Mouse (Mus musculus) cerebellum, postnatal 4 days (tissue): ENCODE data around the gene Spindoc.

Experiments
- DNase-seq, 2 experiments: peaks; one replicate each; pipeline ENCODE4 v3.0.0; 2022; ENCODE audit warnings: low spot score in 2 of 2, mixed read lengths in 1 of 2

Spindoc gene

DNA sequence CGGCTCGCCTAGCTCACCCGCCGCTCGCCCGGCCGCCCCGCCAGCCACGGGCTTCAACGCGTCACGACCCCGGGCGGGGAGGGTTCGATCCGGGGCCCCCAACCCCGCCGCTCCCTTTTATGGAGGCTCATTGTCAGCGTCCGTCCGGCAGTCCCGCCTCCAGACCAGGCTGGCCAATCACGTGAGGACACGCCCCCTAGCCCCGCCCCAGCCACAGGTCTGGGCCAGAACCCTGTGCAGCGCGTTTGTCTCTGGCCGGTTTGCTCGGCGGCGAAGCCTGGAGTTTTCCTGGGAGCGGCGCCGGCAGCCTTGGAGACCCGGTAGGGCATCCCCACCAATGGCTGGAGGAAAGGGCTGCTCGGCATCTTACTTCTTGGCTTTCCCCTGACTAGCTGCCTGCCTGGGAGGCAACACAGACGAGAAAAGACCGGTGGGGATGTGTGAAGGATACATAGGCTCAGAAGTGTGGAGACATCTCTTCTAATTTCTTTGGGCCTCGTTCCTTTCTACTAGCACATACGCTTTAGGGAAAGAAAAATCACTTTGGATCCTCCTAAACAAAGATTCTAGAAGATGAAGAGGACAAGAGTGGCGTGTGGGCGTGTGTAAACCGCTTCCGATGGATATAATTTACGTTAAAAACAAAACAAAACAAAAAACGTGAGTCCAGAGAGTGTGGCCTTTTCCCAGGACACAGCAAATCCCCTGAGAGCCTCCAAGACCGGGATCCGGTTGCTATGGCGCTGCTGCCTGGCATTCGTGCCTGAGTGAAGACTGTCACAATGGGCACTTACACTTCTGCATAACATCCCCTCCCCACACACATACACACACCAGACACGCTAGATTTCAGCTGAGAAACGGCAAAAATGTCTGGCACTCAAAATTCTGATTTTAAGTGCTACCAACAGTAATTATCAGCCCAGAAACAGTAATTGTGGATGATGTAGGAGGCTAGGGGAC, at the start of gene Spindoc:
Gene Spindoc (minus strand): TSS at position 92 of the 963 bp plus-strand sequence.
- DNase-seq: peak; percentile 98 to 99

DNA sequence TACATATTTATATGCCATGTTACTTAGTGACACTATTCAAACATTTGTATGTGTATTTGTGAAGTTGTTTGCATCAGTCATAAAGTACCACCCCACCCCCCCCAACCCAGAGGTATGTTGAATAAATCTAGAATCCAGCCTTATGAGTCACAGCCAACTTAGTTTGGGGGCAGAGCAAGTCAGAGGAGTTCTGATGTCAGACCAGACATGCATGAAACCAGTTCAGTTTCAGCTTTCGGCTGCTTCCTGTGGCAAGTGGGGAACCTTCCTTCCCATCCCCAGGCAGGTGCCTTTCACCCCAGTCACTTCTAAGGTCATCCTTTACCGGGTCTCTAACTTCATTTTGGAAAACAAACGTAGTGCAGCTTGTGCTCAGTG, 42.6 kb upstream of the Spindoc start:
- no peak for DNase-seq

DNA sequence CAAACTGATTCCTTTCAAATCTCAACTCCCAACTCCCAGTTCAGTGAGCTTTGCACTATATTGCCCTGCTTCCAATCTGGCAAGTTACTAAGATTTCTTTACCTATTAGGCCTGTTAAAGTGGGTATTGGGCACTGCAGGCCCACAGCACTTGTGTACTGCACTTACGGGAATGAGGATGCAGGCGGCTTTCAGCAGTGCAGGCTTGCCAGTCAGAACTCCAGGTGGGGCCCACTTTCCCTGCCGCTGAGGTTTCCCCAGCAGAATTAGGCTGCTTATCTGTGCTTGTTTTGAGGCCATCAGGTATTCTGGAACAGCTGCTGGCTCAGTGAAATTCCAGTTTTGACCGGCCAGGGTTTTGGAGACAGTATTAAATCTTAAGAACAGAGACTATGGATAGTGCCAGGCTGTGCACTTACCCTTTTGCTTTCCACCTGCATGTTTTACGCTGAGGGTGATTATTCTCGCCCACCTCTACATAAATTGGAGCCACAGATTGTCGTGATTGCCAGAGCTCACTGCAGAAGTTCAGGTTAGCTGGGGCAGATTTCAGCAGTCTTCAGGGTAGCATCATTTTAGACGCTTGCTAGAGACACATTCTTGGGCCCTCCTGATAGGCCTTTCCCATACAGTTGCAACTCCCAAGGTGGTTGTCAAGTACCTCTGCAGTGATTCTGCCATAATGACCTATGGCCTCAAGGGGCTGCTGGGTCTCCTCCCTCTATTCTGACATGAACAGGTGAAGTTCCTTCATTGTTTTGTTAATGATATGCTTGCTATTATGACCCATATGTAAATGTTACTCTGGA, 42.0 kb upstream of the Spindoc start:
- no peak for DNase-seq

DNA sequence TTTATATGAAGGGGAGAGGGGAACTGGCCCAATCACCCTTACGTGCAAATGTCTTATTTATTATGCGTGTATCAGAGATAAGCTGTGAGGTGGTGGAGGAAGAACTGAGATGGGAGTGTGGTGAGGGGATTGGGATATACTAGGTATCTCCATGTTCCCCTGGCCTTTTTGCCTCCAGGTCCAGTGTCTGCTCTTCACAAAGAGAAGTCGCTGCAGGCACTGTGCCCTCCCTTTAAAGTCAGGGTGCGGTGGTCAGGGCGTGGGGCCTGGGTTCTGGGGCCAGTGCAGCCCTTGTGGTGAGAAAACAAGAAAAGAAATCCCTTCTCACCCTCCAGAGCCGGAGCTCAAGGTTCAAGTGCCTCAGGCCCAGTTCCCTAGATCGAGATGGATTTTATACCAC, 41.3 kb upstream of the Spindoc start:
- DNase-seq: no peak

DNA sequence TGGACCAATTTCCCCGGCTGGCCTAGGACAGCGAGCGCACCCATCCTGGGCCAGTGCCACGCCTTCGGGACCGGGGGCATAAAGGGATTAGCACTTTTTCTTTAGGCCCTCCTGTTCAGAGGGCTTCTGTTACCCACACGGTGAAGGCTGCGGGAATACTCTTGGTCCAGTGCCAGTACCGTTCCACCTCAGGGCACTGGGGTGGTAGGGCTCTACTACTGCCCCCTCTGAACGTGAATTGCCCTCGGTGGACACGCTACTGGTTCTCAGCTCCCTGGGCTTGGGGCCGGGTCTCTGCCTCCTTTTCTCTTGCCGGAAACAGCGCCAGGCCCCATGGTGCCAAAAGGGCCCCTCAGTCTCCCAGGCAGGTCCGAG, 40.8 kb upstream of the Spindoc start:
- DNase-seq: no peak

DNA sequence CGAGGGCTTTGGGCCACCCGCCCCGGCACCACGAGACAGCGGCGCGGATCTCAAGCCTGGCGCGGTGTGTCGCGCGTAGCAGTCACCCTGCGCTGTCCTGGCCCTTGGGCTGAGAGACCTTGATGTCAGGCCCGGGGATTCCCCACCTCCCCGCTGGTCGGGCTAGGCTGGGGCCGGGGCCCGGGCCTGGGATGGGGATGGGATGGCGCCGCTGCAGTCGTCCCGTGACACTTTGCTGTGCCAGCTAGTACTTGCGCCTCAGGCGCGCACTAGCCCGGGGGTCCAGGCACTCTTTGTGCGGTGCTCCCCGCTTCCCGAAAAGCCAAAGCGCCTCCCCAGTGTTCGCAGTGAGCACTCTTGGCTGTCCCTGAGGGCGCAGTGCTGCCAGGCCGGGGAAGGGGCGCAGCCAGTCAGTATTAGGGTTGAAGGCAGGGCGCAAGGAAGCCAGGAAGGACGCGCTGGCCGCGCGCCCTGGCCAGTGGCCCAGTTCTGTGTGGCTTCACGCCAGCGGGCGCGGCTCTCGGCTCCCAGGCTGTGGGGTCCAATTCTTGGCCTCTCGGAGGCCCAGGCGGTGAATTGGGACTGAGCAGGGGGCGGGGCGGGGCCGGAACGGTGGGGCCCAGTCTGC, 40.3 kb upstream of the Spindoc start:
- DNase-seq: peak; percentile 81 to 97

DNA sequence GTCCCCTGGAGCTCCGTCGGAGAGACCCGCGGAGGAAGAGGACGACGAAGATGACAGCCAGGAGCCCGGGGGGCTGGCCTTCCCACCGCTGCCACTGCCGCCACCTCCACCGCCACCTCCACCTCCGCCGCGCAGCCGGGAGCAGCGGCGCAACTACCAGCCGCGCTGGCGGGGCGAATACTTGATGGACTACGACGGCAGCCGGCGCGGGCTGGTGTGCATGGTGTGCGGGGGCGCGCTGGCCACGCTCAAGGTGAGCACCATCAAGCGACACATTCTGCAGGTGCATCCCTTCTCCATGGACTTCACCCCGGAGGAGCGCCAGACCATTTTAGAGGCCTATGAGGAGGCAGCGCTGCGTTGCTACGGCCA, 39.8 kb upstream of the Spindoc start:
- DNase-seq: no peak

DNA sequence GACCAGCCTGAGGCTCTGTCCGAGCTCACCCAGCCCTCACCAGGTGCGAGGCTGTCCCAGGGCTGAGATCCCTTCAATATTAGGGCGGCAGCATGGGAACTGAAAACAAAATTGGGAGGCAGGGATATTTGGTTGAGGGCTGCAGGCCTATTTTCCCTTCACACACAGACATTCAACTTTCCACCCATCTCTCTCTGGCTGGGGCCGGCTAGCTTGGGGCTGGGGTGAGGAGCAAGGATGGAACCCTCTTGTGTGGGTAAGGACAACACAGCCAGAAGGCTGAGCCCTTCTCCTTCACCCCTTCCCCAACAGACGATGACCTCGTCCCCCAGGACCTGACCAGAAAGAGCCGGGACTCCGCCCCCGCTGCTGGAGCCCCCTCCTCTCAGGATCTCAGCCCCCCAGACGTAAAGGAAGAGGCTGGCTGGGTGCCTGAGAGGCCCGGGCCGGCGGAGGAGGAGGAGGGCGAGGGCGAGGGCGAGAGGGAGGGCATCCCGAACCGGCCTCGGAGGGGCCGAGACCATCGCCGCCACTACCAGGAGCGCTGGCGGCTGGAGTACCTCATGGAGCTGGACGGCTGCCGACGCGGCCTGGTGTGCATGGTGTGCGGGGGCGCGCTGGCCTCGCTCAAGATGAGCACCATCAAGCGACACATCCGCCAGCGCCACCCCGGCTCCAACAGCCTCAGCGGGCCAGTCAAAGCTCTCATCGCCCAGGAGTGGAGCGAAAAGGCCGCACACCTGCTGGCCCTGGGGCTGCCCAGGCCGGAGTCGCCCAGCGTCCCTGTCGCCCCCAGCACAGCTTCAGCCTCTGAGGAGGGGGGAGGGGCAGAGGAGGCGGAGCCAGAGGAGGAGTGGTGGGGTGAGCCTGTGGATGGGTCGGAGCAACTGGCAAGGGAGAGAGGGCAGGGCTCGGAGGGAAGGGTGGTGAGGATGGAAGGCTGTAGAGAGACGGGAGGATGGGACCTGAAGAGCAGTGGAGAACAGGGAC, 39.1 kb upstream of the Spindoc start:
- peak in 1 of 2 experiments; percentile 72 for DNase-seq

DNA sequence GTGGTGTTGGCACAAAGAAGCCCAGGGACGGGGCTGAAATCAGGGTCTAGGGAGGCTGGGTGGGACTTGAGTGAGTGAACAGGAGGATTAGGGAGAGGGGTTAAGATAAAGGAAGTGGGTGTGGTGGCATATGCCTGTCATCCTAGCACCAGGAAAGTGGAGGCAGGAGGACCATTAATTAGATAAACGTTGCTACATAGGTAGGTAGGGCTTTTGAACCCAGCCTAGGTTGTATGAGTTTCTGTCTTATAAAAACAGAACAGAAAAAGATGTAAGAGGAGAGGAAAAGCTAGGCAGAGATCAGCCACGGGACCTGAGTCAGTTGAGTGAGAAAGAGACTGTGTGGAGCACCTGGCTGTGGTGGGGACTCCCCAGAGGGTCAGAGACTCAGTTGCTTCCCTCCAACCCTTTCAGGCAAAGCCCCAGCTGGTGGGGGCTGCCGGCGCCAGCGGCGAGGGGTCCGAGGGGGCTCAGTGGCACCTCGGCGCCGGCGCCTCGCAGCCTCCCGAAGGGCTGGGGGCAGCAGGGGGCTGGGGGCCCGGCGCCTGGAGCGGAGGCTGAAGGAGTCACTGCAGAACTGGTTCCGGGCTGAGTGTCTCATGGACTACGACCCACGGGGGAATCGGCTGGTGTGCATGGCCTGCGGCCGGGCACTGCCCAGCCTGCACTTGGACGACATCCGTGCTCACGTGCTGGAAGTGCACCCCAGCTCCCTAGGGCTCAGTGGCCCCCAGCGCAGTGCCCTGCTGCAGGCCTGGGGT, 38.2 kb upstream of the Spindoc start:
- DNase-seq: no peak

DNA sequence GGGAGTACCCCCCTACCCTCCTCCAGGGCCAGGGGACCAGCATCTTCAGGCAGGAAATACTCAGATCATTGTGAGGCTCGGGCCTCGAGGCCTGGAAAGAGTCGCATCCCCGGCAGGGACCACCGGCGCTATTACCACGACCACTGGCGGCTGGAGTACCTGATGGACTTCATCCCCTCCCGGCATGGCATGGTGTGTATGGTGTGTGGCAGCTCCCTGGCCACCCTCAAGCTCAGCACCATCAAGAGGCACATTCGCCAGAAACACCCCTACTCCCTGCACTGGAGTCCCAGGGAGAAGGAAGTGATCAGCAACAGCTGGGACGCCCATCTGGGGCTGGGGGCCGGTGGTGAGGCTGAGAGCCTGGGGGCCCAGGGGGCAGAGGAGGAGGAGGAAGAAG, 37.3 kb upstream of the Spindoc start:
- no peak for DNase-seq

DNA sequence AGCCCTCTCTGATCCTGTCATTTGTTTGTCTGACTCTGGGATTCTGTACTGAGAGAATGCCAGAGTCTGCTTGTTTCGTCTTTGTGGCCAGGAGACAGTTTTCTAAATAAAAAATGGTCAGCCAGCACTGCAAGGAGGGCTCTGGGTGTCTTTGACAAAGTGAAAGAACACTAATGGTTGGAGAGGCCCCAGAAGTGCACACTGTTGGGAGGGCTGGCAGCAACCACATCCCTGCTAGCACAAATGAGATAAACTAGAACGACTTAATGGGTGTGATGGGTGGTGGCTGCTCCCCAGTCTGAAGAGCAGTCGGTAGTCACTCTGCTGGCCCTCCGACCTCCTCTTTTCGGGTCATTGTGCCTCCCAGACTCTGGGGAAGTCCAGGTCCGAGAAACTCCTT, 36.3 kb upstream of the Spindoc start:
- no peak for DNase-seq

DNA sequence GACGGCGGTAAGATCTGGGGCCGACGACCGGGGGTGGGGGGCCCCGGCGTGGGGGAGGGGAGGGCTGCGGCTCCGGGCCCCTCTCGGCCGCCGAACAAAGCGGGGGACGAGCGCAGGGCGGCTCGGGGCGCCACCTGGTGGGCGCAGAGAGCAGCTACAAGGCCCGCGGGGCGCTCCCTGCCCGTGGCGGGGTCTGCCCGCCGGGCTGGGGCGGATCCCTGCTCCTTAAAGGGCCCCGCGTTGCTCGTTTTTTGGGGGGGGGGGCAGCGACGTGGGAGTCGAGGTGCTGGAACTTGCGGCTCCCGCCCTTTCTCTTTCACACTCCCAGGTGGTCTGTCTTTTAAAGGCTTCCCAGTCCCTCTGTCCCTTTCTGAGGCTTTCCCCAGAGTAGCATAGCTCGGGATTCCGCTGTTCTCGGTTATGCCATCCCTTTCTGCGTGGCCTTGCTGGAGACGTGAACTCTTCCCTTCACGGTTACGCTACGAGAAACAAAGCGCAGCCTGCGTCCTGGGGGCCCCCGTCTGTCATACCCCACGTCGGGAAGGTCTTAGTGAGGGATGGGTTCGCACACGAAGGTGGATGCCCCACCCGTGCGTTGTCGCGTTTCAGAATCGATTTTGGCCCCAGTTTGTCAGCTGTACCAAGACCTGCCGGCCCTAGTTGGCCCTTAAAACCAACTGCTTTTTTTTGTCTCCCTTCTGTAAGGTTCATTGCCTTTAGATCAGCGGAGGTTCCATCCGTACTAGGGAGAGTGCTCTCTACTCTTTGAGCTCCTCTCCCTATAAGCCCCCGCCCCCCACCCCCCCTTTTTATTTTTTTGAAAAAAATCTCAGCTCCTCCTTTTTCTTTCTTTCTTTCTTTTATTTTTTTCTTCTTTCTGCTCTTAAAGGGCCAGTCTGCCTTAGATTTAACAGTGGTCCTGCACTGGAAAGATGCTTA, 35.4 kb upstream of the Spindoc start:
- peak; percentile 80 to 94 for DNase-seq

DNA sequence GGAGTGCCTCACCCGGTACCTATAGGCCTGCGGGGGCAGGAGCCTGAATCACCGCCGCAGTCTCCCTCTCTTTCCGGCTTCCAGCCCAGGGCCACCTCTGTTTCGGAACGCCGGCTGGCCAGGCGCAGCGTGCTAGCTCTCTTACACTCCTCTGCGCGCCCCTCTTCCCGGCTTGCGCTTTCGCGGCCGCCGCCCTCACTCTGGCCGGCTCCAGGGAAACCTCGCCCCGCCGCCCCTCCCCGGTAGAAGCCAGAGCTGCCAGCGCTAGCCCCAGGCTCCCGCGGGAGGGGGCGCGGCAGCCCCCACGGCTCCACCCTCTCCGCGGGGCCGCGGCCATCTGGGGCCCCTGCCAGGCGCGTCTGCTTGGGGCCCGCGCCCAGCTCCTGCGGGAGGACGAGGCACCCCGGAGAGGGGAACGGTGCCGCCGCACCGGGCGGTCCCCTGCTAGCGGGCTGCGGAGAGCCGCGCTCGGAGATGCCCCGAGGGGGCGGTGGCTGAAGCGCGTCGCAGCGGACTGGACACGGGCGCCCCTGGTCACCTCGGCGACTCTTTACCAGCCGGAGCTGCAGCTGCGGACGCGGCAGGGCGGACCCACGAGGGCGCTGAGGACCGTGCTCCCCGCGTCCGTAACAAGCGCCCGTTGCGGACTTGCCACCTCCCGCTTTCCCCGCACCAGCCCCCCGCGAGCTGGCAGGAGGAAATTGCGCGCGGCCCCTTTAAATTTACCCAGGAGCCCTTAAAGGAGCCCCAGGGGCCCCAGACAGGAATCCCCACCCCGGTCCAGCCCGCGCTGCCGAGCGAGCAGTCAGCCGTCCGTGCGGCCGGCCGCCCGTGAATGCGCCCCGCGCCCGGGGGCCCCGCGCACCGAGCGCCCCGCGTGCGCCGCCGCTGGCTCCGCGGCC, 34.3 kb upstream of the Spindoc start, which contains the start of gene 2700081O15Rik:
Gene 2700081O15Rik (plus strand): TSS at position 792 of the 902 bp plus-strand sequence.
- peak in 1 of 2 experiments; percentile 77 for DNase-seq

DNA sequence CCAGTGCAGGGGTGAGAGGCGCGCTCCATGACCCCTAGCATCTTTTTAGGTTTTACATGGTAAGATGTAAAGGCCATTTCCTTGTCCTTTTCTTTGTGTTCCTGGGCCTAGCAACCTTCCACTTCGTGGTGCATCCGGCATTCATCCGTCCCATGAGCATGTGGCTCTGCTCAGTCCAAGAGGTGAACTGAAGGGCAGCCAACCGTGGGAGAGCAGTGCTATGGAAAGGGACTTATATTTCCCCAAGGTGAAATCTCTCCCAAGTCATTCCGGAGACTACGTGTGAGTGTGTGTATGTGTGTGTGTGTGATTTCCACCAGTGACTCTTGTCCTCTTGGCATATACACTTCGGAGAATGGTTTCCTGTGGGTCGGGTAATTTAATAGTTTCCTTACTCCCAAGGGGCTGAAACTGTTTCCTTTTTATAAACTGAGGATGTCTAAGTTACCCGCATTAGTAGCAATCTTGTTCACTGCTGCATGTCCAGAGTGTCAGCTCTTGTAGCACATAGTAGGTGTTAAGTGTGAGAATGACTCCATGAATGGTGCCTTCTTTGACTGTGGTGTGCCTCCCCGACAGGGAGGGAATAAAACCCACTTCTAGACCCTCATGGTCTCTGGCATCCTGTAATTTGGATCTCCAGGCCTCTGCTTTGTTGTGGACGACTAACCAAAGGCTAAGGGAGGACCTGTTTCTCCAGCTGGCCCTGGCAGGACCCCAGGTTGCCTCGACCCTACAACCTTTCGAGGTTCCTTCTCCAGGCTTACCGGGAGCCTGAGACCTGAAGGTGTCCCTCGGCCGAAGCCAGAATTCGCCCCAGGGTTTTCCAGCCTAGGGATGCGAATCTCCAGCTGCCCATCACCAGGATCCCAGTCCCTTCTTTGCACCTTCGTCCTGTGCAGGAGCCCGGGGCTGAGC, 33.4 kb upstream of the Spindoc start:
- DNase-seq: no peak

DNA sequence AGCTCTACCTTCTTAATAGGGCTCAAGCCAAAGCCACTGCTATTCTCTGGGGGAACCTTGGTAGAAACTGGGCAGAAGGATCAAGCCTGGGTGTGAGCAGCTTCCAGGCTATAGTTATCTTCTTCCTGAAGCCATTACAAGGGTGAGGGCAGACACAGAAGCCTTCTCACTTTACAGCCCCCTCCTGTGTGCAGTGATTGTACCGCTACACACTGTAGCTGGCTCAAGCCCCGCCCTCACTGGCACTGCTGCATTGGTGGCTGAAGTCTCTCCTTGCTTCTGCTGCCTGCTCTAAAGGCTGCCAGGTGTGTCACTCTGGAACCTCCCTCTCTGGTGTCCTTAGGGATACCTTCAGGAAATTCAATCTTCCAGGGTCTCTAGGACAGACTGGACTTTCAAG, 29.6 kb upstream of the Spindoc start:
- DNase-seq: no peak

DNA sequence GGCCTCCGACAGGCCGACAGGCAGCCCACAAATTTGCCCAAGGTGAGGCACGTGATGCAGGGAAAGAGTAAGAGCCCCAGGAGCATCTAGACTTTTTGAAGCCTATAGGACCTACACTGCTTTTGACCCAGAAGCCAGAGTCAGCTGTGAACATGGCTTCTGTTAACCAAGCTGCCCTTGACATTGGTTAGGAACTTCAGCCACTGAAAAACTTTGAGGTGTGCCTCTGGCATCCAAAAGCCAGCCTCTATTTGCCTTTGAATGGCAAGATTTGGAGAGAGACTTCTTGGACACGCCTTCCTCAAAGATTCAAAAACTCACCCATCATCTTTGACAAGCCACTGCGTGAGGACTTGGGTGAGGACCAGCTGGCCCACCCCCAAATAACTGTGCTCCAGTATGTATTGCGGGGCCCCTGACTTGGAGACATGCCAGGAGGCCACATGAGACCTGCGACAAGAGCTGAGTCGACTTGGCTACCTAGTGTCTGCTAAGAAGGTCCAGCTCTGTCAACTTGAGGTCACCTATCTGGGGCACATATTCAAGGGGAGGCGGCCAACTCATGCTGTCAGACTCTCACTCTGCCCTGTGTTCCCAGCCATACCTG, 21.9 kb upstream of the Spindoc start:
- DNase-seq: no peak

DNA sequence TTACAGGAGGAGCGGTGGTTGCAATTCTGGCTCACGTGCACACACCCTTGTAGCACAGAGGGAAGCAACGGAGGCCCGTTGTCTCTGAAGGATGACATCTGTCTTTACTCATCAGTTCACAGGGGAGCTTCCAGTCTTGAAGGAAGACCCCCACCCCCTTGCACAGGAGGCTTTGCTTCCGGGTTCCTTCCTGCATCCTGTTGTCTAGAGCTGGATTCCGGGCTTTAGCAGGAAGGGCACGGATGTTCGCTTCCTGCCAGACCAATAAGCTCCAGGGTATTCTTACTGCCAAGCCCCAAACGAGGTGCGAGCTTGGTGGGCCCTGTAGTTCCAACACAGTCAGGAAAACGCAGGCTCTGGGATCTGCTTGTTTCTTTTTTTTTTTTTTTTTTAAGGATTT, 17.8 kb upstream of the Spindoc start:
- DNase-seq: no peak
